Mouse (Mus musculus) C2C12 (cell line): ENCODE results near the gene Srf. TPM values are rescaled to one million over a fixed set of nuclear protein-coding genes. Genes with fewer than 3 reads are reported as not detected.

Experiments
- H3K27me3 ChIP-seq: one replicate; pipeline ENCODE4 v1.6.1; 2011; ENCODE audit not compliant: control insufficient read depth, insufficient read depth, insufficient read length
- H3K36me3 ChIP-seq: one replicate; pipeline ENCODE4 v1.6.1; 2011; ENCODE audit not compliant: control insufficient read depth, insufficient read depth
- H3K4me3 ChIP-seq: one replicate; pipeline ENCODE4 v1.5.1; 2011; ENCODE audit warnings: mild to moderate bottlenecking, control low read depth; ENCODE audit not compliant: poor library complexity, insufficient read depth, severe bottlenecking
- H3K79me2 ChIP-seq: one replicate; pipeline ENCODE4 v1.6.1; 2011; ENCODE audit not compliant: control insufficient read depth, insufficient read depth
- H3K79me3 ChIP-seq: one replicate; pipeline ENCODE4 v1.6.1; 2011; ENCODE audit warnings: low read depth, control low read depth
- H3ac ChIP-seq: one replicate; pipeline ENCODE3; 2011; ENCODE audit warnings: low read depth; ENCODE audit not compliant: control insufficient read depth, insufficient read length
- CEBPB ChIP-seq: IDR thresholded peaks from one replicate; pipeline ENCODE4 v1.6.1; 2011; ENCODE audit warnings: low read depth, mild to moderate bottlenecking, control low read depth, moderate library complexity
- CTCF ChIP-seq: IDR thresholded peaks from one replicate; pipeline ENCODE4 v1.5.1; 2011; ENCODE audit not compliant: control insufficient read depth, insufficient read depth, insufficient read length
- FOSL1 ChIP-seq: IDR thresholded peaks from one replicate; pipeline ENCODE4 v1.8.0; 2011; ENCODE audit warnings: mild to moderate bottlenecking, low read length; ENCODE audit not compliant: poor library complexity, insufficient read depth, severe bottlenecking
- MAX ChIP-seq: IDR thresholded peaks from one replicate; pipeline ENCODE4 v1.6.1; 2011; ENCODE audit warnings: mild to moderate bottlenecking, control low read depth
- MYOD1 ChIP-seq: IDR thresholded peaks from one replicate; pipeline ENCODE4 v1.6.1; 2011; ENCODE audit warnings: low read depth; ENCODE audit not compliant: control insufficient read depth, insufficient read length
- USF1 ChIP-seq: IDR thresholded peaks from one replicate; pipeline ENCODE4 v1.6.1; 2011; ENCODE audit warnings: low read depth, mild to moderate bottlenecking, control low read depth, moderate library complexity
- microRNA-seq: library from miRNA; unstranded; fragments of <30 nt; microRNA quantifications from one replicate; pipeline ENCODE4, GENCODE M21; 2019; ENCODE audit warnings: borderline microRNAs expressed
- polyA plus RNA-seq: library from polyadenylated mRNA; unstranded; fragments of >200 nt; fragmentation: generic; extraction: Trizol; gene quantifications from one replicate; pipeline ENCODE4 v1.2.1, GENCODE M21; 2012; ENCODE audit warnings: missing spikeins

Gene Srf
- polyA plus RNA-seq, 1 experiment, result 101 TPM

DNA sequence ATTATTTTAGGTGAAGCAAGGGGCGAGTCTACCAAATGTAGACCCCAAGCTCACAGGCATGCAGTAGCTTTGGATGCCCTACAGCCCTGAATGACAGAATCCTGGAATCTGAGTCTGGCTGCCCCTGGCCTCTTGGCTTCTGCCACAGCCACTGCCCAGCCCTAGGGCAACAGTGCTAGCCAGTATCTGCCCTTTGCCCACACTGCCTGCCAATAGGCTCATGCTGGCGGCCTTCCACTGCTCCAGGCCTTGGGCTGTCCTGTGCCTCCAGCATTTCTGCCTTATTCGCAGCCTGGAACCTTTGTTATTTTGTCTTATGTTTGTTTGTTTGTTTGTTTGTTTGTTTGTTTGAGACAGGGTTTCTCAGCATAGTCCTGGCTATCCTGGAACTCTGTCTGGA, 50.4 kb downstream of the Srf start:
- H3K79me2 ChIP-seq, result no peaks in the 10 kb centered on the region
- H3K36me3 ChIP-seq, result no peaks in the 10 kb centered on the region
- no peak for TF ChIP-seq MYOD1
- no peaks in the 10 kb centered on the region for H3K79me3 ChIP-seq
- H3ac ChIP-seq, result no peak overlapping the region
- no peak overlapping the region for H3K4me3 ChIP-seq
- no peaks in the 10 kb centered on the region for H3K27me3 ChIP-seq

DNA sequence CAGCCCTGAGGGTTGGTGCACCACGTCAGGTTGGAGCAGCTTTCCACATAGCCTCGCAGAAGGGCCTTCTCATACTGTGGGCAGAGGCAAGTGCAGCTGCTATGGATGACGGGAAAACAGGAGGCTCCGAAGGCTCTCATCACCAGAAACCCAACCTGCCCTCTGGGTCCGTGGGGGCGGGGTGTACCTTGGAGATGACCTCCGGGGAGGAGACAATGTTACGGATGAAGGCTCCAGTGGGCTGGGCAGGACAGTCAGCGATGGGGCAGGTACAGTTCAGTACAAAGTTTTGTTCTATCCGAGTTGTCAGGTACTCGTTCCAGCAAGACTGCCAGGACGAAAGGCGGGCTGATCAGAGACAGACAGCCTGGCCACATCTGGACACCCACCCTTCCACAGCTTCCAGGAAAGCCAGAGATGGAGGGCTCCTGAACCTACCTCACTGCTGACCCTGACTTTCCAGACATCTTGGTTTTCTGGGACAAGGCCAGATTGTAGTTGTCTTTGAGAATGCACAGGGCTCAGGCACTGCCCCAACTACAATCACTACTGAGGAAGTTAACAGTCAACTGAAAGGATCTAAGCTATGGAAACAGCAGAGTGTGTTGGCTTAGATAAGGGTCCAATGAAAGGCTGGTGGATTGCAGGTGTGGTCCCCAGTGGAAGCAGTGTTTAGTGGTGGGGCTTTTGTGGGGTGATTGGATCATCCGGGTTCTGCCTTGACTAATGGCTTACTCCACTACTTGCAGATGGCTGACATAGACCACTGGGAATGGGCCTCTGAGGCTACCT, 51.9 kb downstream of the Srf start:
- Histone ChIP-seq H3K79me2 (no peaks in the 10 kb centered on the region), H3ac (no peak overlapping the region)

DNA sequence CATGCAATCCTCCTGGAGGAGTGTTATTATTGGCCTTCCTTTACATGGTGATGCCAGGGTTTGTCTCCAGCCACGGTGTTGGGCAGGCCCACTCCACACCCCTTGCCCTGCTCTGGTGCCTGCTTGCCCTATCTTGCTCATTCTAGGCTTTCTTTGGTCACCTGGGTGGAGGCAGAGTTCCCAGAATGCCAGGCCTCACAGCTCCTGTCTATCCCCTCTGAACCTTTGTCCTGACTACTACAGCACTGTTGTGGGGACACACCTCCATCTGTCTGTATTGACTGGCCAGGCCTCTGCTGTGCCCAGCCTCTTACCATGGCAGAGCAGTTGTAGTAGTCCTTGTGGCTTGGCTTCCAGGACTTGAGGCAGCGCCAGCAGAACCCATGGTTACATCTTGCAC, 53.2 kb downstream of the Srf start:
- Histone ChIP-seq H3K79me3 (no peaks in the 10 kb centered on the region), H3K36me3 (peaks cover 13% of the 10 kb centered on the region), H3K4me3 (no peak overlapping the region), H3ac (no peak overlapping the region), H3K79me2 (no peaks in the 10 kb centered on the region), H3K27me3 (no peaks in the 10 kb centered on the region)
- TF ChIP-seq CTCF, result no peak
- no peak for TF ChIP-seq FOSL1
- no peak for TF ChIP-seq MYOD1
- TF ChIP-seq USF1, result no peak
- TF ChIP-seq MAX, result no peak

More for the DNA sequence above, 51.9 kb downstream of the Srf start:
- TF ChIP-seq CEBPB (no peak), USF1 (no peak), CTCF (no peak)
- no peaks in the 10 kb centered on the region for H3K79me3 ChIP-seq
- H3K27me3 ChIP-seq, result no peaks in the 10 kb centered on the region
- peaks cover 5% of the 10 kb centered on the region for H3K36me3 ChIP-seq
- no peak overlapping the region for H3K4me3 ChIP-seq

Small RNAs within 50 kb of the gene (microRNA-seq; reads per million reads assigned to microRNA genes)
- 0.40 reads per million, percentile 3 among the genes with 10 or more reads in this experiment for gene Mir6976

Other genes with a start within 250 kb of the Srf start
- gene Abcc10, start 227.8 kb downstream of the Srf start, polyA plus RNA-seq, result 4.0 TPM
- gene Zfp318, start 172.4 kb downstream of the Srf start, polyA plus RNA-seq, result 3.4 TPM
- gene Crip3, start 127.2 kb downstream of the Srf start, polyA plus RNA-seq, result not detected
- not detected for gene Slc22a7, start 117.7 kb downstream of the Srf start, polyA plus RNA-seq
- gene Ttbk1, start 68.5 kb downstream of the Srf start, polyA plus RNA-seq, result 0.01 TPM
- gene Dnph1, start 59.5 kb downstream of the Srf start, polyA plus RNA-seq, result 68.0 TPM
- 0.60 TPM for gene Cul9, start 9.8 kb downstream of the Srf start, polyA plus RNA-seq
- gene Ptk7, start 73.3 kb upstream of the Srf start, polyA plus RNA-seq, result 26.1 TPM
- gene Klc4, start 89.8 kb upstream of the Srf start, polyA plus RNA-seq, result 7.8 TPM
- 151 TPM for gene Mrpl2, start 90.1 kb upstream of the Srf start, polyA plus RNA-seq
- 49.4 TPM for gene Cul7, start 94.2 kb upstream of the Srf start, polyA plus RNA-seq
- gene Rrp36, start 118.2 kb upstream of the Srf start, polyA plus RNA-seq, result 45.8 TPM
- 141 TPM for gene Mea1, start 122.6 kb upstream of the Srf start, polyA plus RNA-seq
- gene Klhdc3, start 124.7 kb upstream of the Srf start, polyA plus RNA-seq, result 58.6 TPM
- 99.5 TPM for gene Ppp2r5d, start 148.9 kb upstream of the Srf start, polyA plus RNA-seq
- gene Pex6, start 155.3 kb upstream of the Srf start, polyA plus RNA-seq, result 24.7 TPM
- 0.08 TPM for gene Gnmt, start 173.0 kb upstream of the Srf start, polyA plus RNA-seq
- gene Cnpy3, start 196.0 kb upstream of the Srf start, polyA plus RNA-seq, result 41.9 TPM
- 0.06 TPM for gene Ptcra, start 207.5 kb upstream of the Srf start, polyA plus RNA-seq
- 40.9 TPM for gene 2310039H08Rik, start 216.5 kb upstream of the Srf start, polyA plus RNA-seq
- 107 TPM for gene Rpl7l1, start 226.5 kb upstream of the Srf start, polyA plus RNA-seq